Mouse (Mus musculus): ENCODE data around the gene Fam19a1. TPM values are rescaled to one million over a fixed set of nuclear protein-coding genes. Genes with fewer than 3 reads are reported as not detected.

Gene Fam19a1
- polyA plus RNA-seq, 1 experiment from 2014 or later = 21.5 TPM

GRCm38 (mm10) chr6:96270436-96270835, 157.5 kb downstream of the Fam19a1 start:
- H3K36me3 ChIP-seq (ENCODE audit: control insufficient read depth, insufficient read depth, low read length) = no peaks in the 10 kb centered on the region
- H3K4me2 ChIP-seq (ENCODE audit: low read length) = no peak overlapping the region
- no peak overlapping the region for H3K9ac ChIP-seq (replicated peaks; ENCODE audit: low read length)
- no peak overlapping the region for H3K27ac ChIP-seq (replicated peaks; ENCODE audit: low read depth, low read length)
- ATAC-seq (ENCODE audit: low FRiP score, low TSS enrichment) (no peak), DNase-seq (no peak)
- no peak overlapping the region for H3K4me3 ChIP-seq (replicated peaks; ENCODE audit: low read depth, low read length)
- WGBS = 98% methylated on average over 5 of the region's 5 CpGs
- no peaks in the 10 kb centered on the region for H3K9me3 ChIP-seq (ENCODE audit: control insufficient read depth, low read length)
- no peaks in the 10 kb centered on the region for H3K27me3 ChIP-seq (ENCODE audit: control insufficient read depth, insufficient read depth, low read length)
- no peaks in the 10 kb centered on the region for H3K4me1 ChIP-seq (ENCODE audit: control insufficient read depth, insufficient read depth, low read length)

- H3K27me3 ChIP-seq (ENCODE audit: control insufficient read depth, insufficient read depth, low read length) = no peaks in the 10 kb centered on the region
- H3K4me2 ChIP-seq (ENCODE audit: low read length) = no peak overlapping the region
- H3K9ac ChIP-seq (replicated peaks; ENCODE audit: low read length) = no peak overlapping the region
- H3K4me1 ChIP-seq (ENCODE audit: control insufficient read depth, insufficient read depth, low read length) = no peaks in the 10 kb centered on the region
- WGBS = 96% methylated on average over 4 of the region's 4 CpGs
- DNase-seq = no peak
- no peaks in the 10 kb centered on the region for H3K9me3 ChIP-seq (ENCODE audit: control insufficient read depth, low read length)
- ATAC-seq (ENCODE audit: low FRiP score, low TSS enrichment) = no peak
- H3K4me3 ChIP-seq (replicated peaks; ENCODE audit: low read depth, low read length) = no peak overlapping the region
- H3K27ac ChIP-seq (replicated peaks; ENCODE audit: low read depth, low read length) = no peak overlapping the region
- H3K36me3 ChIP-seq (ENCODE audit: control insufficient read depth, insufficient read depth, low read length) = no peaks in the 10 kb centered on the region
These were observed 170.8 kb downstream of the Fam19a1 start for GRCm38 (mm10) chr6:96283731-96284130.

- Histone ChIP-seq H3K4me1 (ENCODE audit: control insufficient read depth, insufficient read depth, low read length) (no peaks in the 10 kb centered on the region), H3K36me3 (ENCODE audit: control insufficient read depth, insufficient read depth, low read length) (no peaks in the 10 kb centered on the region), H3K27ac (replicated peaks; ENCODE audit: low read depth, low read length) (no peak overlapping the region), H3K27me3 (ENCODE audit: control insufficient read depth, insufficient read depth, low read length) (no peaks in the 10 kb centered on the region), H3K9ac (replicated peaks; ENCODE audit: low read length) (no peak overlapping the region), H3K4me3 (replicated peaks; ENCODE audit: low read depth, low read length) (no peak overlapping the region), H3K4me2 (ENCODE audit: low read length) (no peak overlapping the region), H3K9me3 (ENCODE audit: control insufficient read depth, low read length) (no peaks in the 10 kb centered on the region)
- no peak for DNase-seq
- no peak for ATAC-seq (ENCODE audit: low FRiP score, low TSS enrichment)
- WGBS = 13% methylated on average over 4 of the region's 4 CpGs
These were observed 171.6 kb downstream of the Fam19a1 start for GRCm38 (mm10) chr6:96284590-96284989.

GRCm38 (mm10) chr6:96286276-96286675, 173.3 kb downstream of the Fam19a1 start:
- Histone ChIP-seq H3K4me2 (ENCODE audit: low read length) (no peak overlapping the region), H3K9ac (replicated peaks; ENCODE audit: low read length) (no peak overlapping the region), H3K4me3 (replicated peaks; ENCODE audit: low read depth, low read length) (no peak overlapping the region), H3K27me3 (ENCODE audit: control insufficient read depth, insufficient read depth, low read length) (no peaks in the 10 kb centered on the region), H3K36me3 (ENCODE audit: control insufficient read depth, insufficient read depth, low read length) (no peaks in the 10 kb centered on the region), H3K4me1 (ENCODE audit: control insufficient read depth, insufficient read depth, low read length) (no peaks in the 10 kb centered on the region), H3K9me3 (ENCODE audit: control insufficient read depth, low read length) (no peaks in the 10 kb centered on the region), H3K27ac (replicated peaks; ENCODE audit: low read depth, low read length) (peak overlapping the region; percentile 32; the same call in 1 of the 2 replicates)
- ATAC-seq (ENCODE audit: low FRiP score, low TSS enrichment) = no peak
- WGBS = 41% methylated on average over 4 of the region's 4 CpGs
- DNase-seq = peak; percentile 57

- Histone ChIP-seq H3K4me3 (replicated peaks; ENCODE audit: low read depth, low read length) (no peak overlapping the region), H3K36me3 (ENCODE audit: control insufficient read depth, insufficient read depth, low read length) (no peaks in the 10 kb centered on the region), H3K9ac (replicated peaks; ENCODE audit: low read length) (no peak overlapping the region), H3K27me3 (ENCODE audit: control insufficient read depth, insufficient read depth, low read length) (no peaks in the 10 kb centered on the region), H3K27ac (replicated peaks; ENCODE audit: low read depth, low read length) (no peak overlapping the region), H3K4me1 (ENCODE audit: control insufficient read depth, insufficient read depth, low read length) (no peaks in the 10 kb centered on the region), H3K4me2 (ENCODE audit: low read length) (no peak overlapping the region), H3K9me3 (ENCODE audit: control insufficient read depth, low read length) (no peaks in the 10 kb centered on the region)
- 96% methylated on average over 2 of the region's 2 CpGs for WGBS
- DNase-seq (no peak), ATAC-seq (ENCODE audit: low FRiP score, low TSS enrichment) (no peak)
These were observed 174.4 kb downstream of the Fam19a1 start for GRCm38 (mm10) chr6:96287377-96287776.

GRCm38 (mm10) chr6:96289672-96290071, 176.7 kb downstream of the Fam19a1 start:
- Histone ChIP-seq H3K36me3 (ENCODE audit: control insufficient read depth, insufficient read depth, low read length) (no peaks in the 10 kb centered on the region), H3K4me3 (replicated peaks; ENCODE audit: low read depth, low read length) (no peak overlapping the region), H3K27me3 (ENCODE audit: control insufficient read depth, insufficient read depth, low read length) (no peaks in the 10 kb centered on the region), H3K4me2 (ENCODE audit: low read length) (no peak overlapping the region), H3K4me1 (ENCODE audit: control insufficient read depth, insufficient read depth, low read length) (no peaks in the 10 kb centered on the region), H3K9ac (replicated peaks; ENCODE audit: low read length) (no peak overlapping the region), H3K27ac (replicated peaks; ENCODE audit: low read depth, low read length) (no peak overlapping the region), H3K9me3 (ENCODE audit: control insufficient read depth, low read length) (no peaks in the 10 kb centered on the region)
- no peak for DNase-seq
- no peak for ATAC-seq (ENCODE audit: low FRiP score, low TSS enrichment)
- WGBS = 22% methylated on average over 4 of the region's 4 CpGs

GRCm38 (mm10) chr6:96347491-96347890, 234.5 kb downstream of the Fam19a1 start:
- DNase-seq (no peak), ATAC-seq (ENCODE audit: low FRiP score, low TSS enrichment) (no peak)
- no peak overlapping the region for H3K4me2 ChIP-seq (ENCODE audit: low read length)
- no peaks in the 10 kb centered on the region for H3K27me3 ChIP-seq (ENCODE audit: control insufficient read depth, insufficient read depth, low read length)
- no peak overlapping the region for H3K27ac ChIP-seq (replicated peaks; ENCODE audit: low read depth, low read length)
- H3K36me3 ChIP-seq (ENCODE audit: control insufficient read depth, insufficient read depth, low read length) = no peaks in the 10 kb centered on the region
- no peak overlapping the region for H3K4me3 ChIP-seq (replicated peaks; ENCODE audit: low read depth, low read length)
- no peaks in the 10 kb centered on the region for H3K9me3 ChIP-seq (ENCODE audit: control insufficient read depth, low read length)
- no peaks in the 10 kb centered on the region for H3K4me1 ChIP-seq (ENCODE audit: control insufficient read depth, insufficient read depth, low read length)
- H3K9ac ChIP-seq (replicated peaks; ENCODE audit: low read length) = no peak overlapping the region
- 85% methylated on average over 2 of the region's 2 CpGs for WGBS

- Histone ChIP-seq H3K4me1 (ENCODE audit: control insufficient read depth, insufficient read depth, low read length) (no peaks in the 10 kb centered on the region), H3K9ac (replicated peaks; ENCODE audit: low read length) (no peak overlapping the region), H3K4me2 (ENCODE audit: low read length) (no peak overlapping the region), H3K27ac (replicated peaks; ENCODE audit: low read depth, low read length) (no peak overlapping the region), H3K27me3 (ENCODE audit: control insufficient read depth, insufficient read depth, low read length) (no peaks in the 10 kb centered on the region), H3K36me3 (ENCODE audit: control insufficient read depth, insufficient read depth, low read length) (no peaks in the 10 kb centered on the region), H3K9me3 (ENCODE audit: control insufficient read depth, low read length) (no peaks in the 10 kb centered on the region), H3K4me3 (replicated peaks; ENCODE audit: low read depth, low read length) (no peak overlapping the region)
- ATAC-seq (ENCODE audit: low FRiP score, low TSS enrichment) (no peak), DNase-seq (no peak)
- WGBS = 84% methylated on average over 7 of the region's 7 CpGs
These were observed 236.6 kb downstream of the Fam19a1 start for GRCm38 (mm10) chr6:96349446-96350025.

- Histone ChIP-seq H3K4me1 (ENCODE audit: control insufficient read depth, insufficient read depth, low read length) (no peaks in the 10 kb centered on the region), H3K36me3 (ENCODE audit: control insufficient read depth, insufficient read depth, low read length) (no peaks in the 10 kb centered on the region), H3K27ac (replicated peaks; ENCODE audit: low read depth, low read length) (no peak overlapping the region), H3K4me2 (ENCODE audit: low read length) (no peak overlapping the region), H3K4me3 (replicated peaks; ENCODE audit: low read depth, low read length) (no peak overlapping the region), H3K27me3 (ENCODE audit: control insufficient read depth, insufficient read depth, low read length) (no peaks in the 10 kb centered on the region), H3K9ac (replicated peaks; ENCODE audit: low read length) (no peak overlapping the region), H3K9me3 (ENCODE audit: control insufficient read depth, low read length) (no peaks in the 10 kb centered on the region)
- DNase-seq = no peak
- ATAC-seq (ENCODE audit: low FRiP score, low TSS enrichment) = no peak
- WGBS = 100% methylated on average over 3 of the region's 3 CpGs
These were observed 256.6 kb downstream of the Fam19a1 start for GRCm38 (mm10) chr6:96369544-96369943.

All from midbrain, embryonic 14.5 days (tissue).